Mouse (Mus musculus) retina, postnatal 1 day (tissue): ENCODE measurements at regions not wholly inside any gene's neighbourhood (a gene's known extent, or its start where the extent isn't known, plus 50 kb on each side); places are given as distances from the start of the nearest gene placed in this dataset.
"Not testable (repeated sequence)": the region's sequence is repeated elsewhere in the genome, so short reads cannot be mapped to it uniquely, and the experiment has no call there.

Experiments
- DNase-seq: peaks from one replicate; pipeline ENCODE4 v3.0.0-alpha.2; 2012

GRCm38 (mm10) chr12:77052853-77053252, 90.9 kb upstream of the Max start:
- peak; percentile 24 for DNase-seq

GRCm38 (mm10) chr12:77048380-77048779, 86.4 kb upstream of the Max start:
- DNase-seq: no peak

- no peak for DNase-seq
Measured at GRCm38 (mm10) chr12:77047273-77047672, 85.3 kb upstream of the Max start.

- DNase-seq: peak; percentile 26
Measured at GRCm38 (mm10) chr12:77045956-77046355, 84.0 kb upstream of the Max start.

GRCm38 (mm10) chr12:77045356-77045755, 83.4 kb upstream of the Max start:
- no peak for DNase-seq

GRCm38 (mm10) chr12:77042356-77042755, 80.4 kb upstream of the Max start:
- DNase-seq: no peak

GRCm38 (mm10) chr12:77041141-77041540, 79.1 kb upstream of the Max start:
- no peak for DNase-seq

- no peak for DNase-seq
Measured at GRCm38 (mm10) chr12:77039953-77040305, 77.9 kb upstream of the Max start.

- no peak for DNase-seq
Measured at GRCm38 (mm10) chr12:77039295-77039952, 77.4 kb upstream of the Max start.

GRCm38 (mm10) chr12:77035676-77036075, 73.7 kb upstream of the Max start:
- no peak for DNase-seq

- no peak for DNase-seq
Measured at GRCm38 (mm10) chr12:77031448-77031847, 69.4 kb upstream of the Max start.

- DNase-seq: no peak
Measured at GRCm38 (mm10) chr12:77025431-77025879, 63.5 kb upstream of the Max start.

- no peak for DNase-seq
Measured at GRCm38 (mm10) chr12:77022538-77022937, 60.5 kb upstream of the Max start.

GRCm38 (mm10) chr12:77021881-77022280, 59.9 kb upstream of the Max start:
- no peak for DNase-seq

- no peak for DNase-seq
Measured at GRCm38 (mm10) chr12:77019708-77020511, 57.9 kb upstream of the Max start.

- DNase-seq: not testable (repeated sequence)
Measured at GRCm38 (mm10) chr12:77019148-77019547, 57.1 kb upstream of the Max start.

- no peak for DNase-seq
Measured at GRCm38 (mm10) chr12:77018373-77018772, 56.4 kb upstream of the Max start.

GRCm38 (mm10) chr12:77014908-77015307, 52.9 kb upstream of the Max start:
- DNase-seq: no peak
